Comparison of ENCODE assay signal across 13 mouse cellular contexts in genomic region chr17:34607997-34608396, GRCm38 (mm10). TPM values are rescaled to one million over a fixed set of nuclear protein-coding genes. Genes with fewer than 3 reads are reported as not detected.
DNase-seq lines count a peak whose midpoint lies in the region; ATAC-seq and TF ChIP-seq lines count a peak whose summit lies in the region.
"Had no signal": no experiment of that assay in that cellular context is flagged by ENCODE, and none has a peak within 500 bp of the region (broad histone marks: within the 10 kb centered on the region; RNA-seq: fewer than 3 reads in every experiment).

No protein-coding gene starts in this region.

- no peak overlapping the region for H3K4me2 ChIP-seq in heart, embryonic 12.5 days
- no peak overlapping the region for H3K4me2 ChIP-seq in lung, embryonic 14.5 days

- H3K4me3 ChIP-seq in heart, embryonic 12.5 days: no peak overlapping the region
- H3K4me3 ChIP-seq in lung, embryonic 14.5 days (ENCODE audit: low read depth, low read length): no peak overlapping the region
- no peak overlapping the region for H3K4me3 ChIP-seq in lung, adult 2 months (replicated peaks; ENCODE audit: extremely low read depth, low read depth, low read length)
- H3K4me3 ChIP-seq in embryonic facial prominence, embryonic 10.5 days: peak overlapping the region; percentile 96; the same call in 1 of the 2 replicates

- H3K9me3 ChIP-seq in heart, embryonic 12.5 days (replicated peaks): no peaks in the 10 kb centered on the region
- no peaks in the 10 kb centered on the region for H3K9me3 ChIP-seq in lung, embryonic 14.5 days (ENCODE audit: low read depth, low read length)
- no peaks in the 10 kb centered on the region for H3K9me3 ChIP-seq in embryonic facial prominence, embryonic 10.5 days

- peaks cover 38% of the 10 kb centered on the region for H3K36me3 ChIP-seq in heart, embryonic 12.5 days
- peaks cover 41% of the 10 kb centered on the region for H3K36me3 ChIP-seq in lung, embryonic 14.5 days (ENCODE audit: insufficient read depth)
- H3K36me3 ChIP-seq in embryonic facial prominence, embryonic 10.5 days (replicated peaks): peaks cover 47% of the 10 kb centered on the region

- 84% methylated on average over 7 of the region's 7 CpGs for WGBS in heart, embryonic 12.5 days
- WGBS in lung, embryonic 14.5 days: 87% methylated on average over 7 of the region's 7 CpGs
- WGBS in lung, adult 2 months: 71% methylated on average over 7 of the region's 7 CpGs
- WGBS in embryonic facial prominence, embryonic 10.5 days: 87% methylated on average over 7 of the region's 7 CpGs

- H3K9ac ChIP-seq in heart, embryonic 12.5 days: 0 out of 2 replicates have a peak overlapping the region, but pooled peaks have one; percentile 42
- peak overlapping the region; percentile 13; the same call in 1 of the 2 replicates for H3K9ac ChIP-seq in lung, embryonic 14.5 days

- no peak for ATAC-seq in heart, embryonic 12.5 days (ENCODE audit: insufficient number of reproducible peaks, low FRiP score)
- ATAC-seq in lung, embryonic 14.5 days (ENCODE audit: insufficient read depth): no peak
- no peak for ATAC-seq in inflammation-experienced regulatory T-cells, adult 6 months

- DNase-seq in heart, adult 11 months: no peak
- no peak for DNase-seq in lung, embryonic 14.5 days
- DNase-seq in lung, adult 2 months: no peak
- no peak for DNase-seq in embryonic facial prominence, embryonic 10.5 days (ENCODE audit: low spot score)
- peak; percentile 52 for DNase-seq in kidney, postnatal 14 days
- DNase-seq in layer of hippocampus, postnatal 36 days: no peak
- DNase-seq: adrenal gland, postnatal 36 days; gastrocnemius, postnatal 14 days; lung, postnatal 10 days; retina, postnatal 1 day; thymus, postnatal 25 days had no signal

- TF ChIP-seq CTCF in lung, embryonic 14.5 days (IDR thresholded peaks at IDR 0.05; ENCODE audit: low read depth): no peak
- TF ChIP-seq CTCF in lung, adult 2 months (IDR thresholded peaks at IDR 0.05; ENCODE audit: insufficient read depth, low read length): no peak

- no peak overlapping the region for H3K27ac ChIP-seq in heart, embryonic 12.5 days (ENCODE audit: poor library complexity, severe bottlenecking)
- no peak overlapping the region for H3K27ac ChIP-seq in lung, embryonic 14.5 days (ENCODE audit: low read depth)
- H3K27ac ChIP-seq in embryonic facial prominence, embryonic 10.5 days (replicated peaks): no peak overlapping the region

- peaks cover 38% of the 10 kb centered on the region for H3K4me1 ChIP-seq in heart, embryonic 12.5 days (replicated peaks)
- H3K4me1 ChIP-seq in lung, embryonic 14.5 days (ENCODE audit: insufficient read depth): peaks cover 8% of the 10 kb centered on the region; the same call in 1 of the 2 replicates
- H3K4me1 ChIP-seq in lung, adult 2 months (ENCODE audit: control insufficient read depth, insufficient read depth, low read length): peaks cover 10% of the 10 kb centered on the region
- H3K4me1 ChIP-seq in embryonic facial prominence, embryonic 10.5 days: peaks cover 40% of the 10 kb centered on the region

- H3K27me3 ChIP-seq in heart, embryonic 12.5 days (replicated peaks): no peaks in the 10 kb centered on the region
- no peaks in the 10 kb centered on the region for H3K27me3 ChIP-seq in lung, embryonic 14.5 days (ENCODE audit: insufficient read depth, low read length)
- no peaks in the 10 kb centered on the region for H3K27me3 ChIP-seq in embryonic facial prominence, embryonic 10.5 days (replicated peaks; ENCODE audit: low read depth, poor library complexity, severe bottlenecking)

- TF ChIP-seq POLR2A in lung, adult 2 months (IDR thresholded peaks at IDR 0.05; ENCODE audit: borderline replicate concordance, extremely low read depth, low read depth, low read length): no peak

RNA-seq across cellular contexts. Expression of gene Agpat1, which starts 3.9 kb away (rescaled TPM):
- 52.5 and 52.8 TPM in 2 replicates for polyA plus RNA-seq in heart, embryonic 12.5 days (2016; fragmentation: Nextera tagmentation; extraction: Ambion mirVana)
- 52.5 and 54.1 TPM in 2 replicates for polyA plus RNA-seq in lung, embryonic 14.5 days (2014; fragmentation: Nextera tagmentation; extraction: Ambion mirVana)
- polyA plus RNA-seq in lung, adult 2 months (2012; rRNA removed): 172 TPM in 2 replicates
- polyA plus RNA-seq in embryonic facial prominence, embryonic 10.5 days (2016; fragmentation: Nextera tagmentation; extraction: Ambion mirVana): 51.3 and 56.1 TPM in 2 replicates
- total RNA-seq in layer of hippocampus, postnatal 36 days (2021): 100 to 1,000 TPM; 159 to 169 TPM
- polyA plus RNA-seq in inflammation-experienced regulatory T-cells, adult 6 months (2017; shearing (Covaris generic)): 10 to 100 TPM; 14.5 to 20.8 (median 19.4) TPM

RNA-seq across cellular contexts. Expression of gene Rnf5, which starts 4.5 kb away (rescaled TPM):
- polyA plus RNA-seq in heart, embryonic 12.5 days (2016; fragmentation: Nextera tagmentation; extraction: Ambion mirVana): 123 and 126 TPM in 2 replicates
- polyA plus RNA-seq in lung, embryonic 14.5 days (2014; fragmentation: Nextera tagmentation; extraction: Ambion mirVana): 78.7 and 84.9 TPM in 2 replicates
- polyA plus RNA-seq in lung, adult 2 months (2012; rRNA removed): 52.0 and 83.7 TPM in 2 replicates
- 165 and 172 TPM in 2 replicates for polyA plus RNA-seq in embryonic facial prominence, embryonic 10.5 days (2016; fragmentation: Nextera tagmentation; extraction: Ambion mirVana)
- total RNA-seq in layer of hippocampus, postnatal 36 days (2021): 10 to 100 TPM; 79.4 to 87.3 TPM
- polyA plus RNA-seq in inflammation-experienced regulatory T-cells, adult 6 months (2017; shearing (Covaris generic)): 10 to 100 TPM; 41.2 to 71.2 (median 59.5) TPM

RNA-seq across cellular contexts. Expression of gene Egfl8, which starts 7.8 kb away (rescaled TPM):
- 0.30 and 0.57 TPM in 2 replicates for polyA plus RNA-seq in heart, embryonic 12.5 days (2016; fragmentation: Nextera tagmentation; extraction: Ambion mirVana)
- polyA plus RNA-seq in lung, embryonic 14.5 days (2014; fragmentation: Nextera tagmentation; extraction: Ambion mirVana): 1.5 and 2.1 TPM in 2 replicates
- 5.7 and 8.2 TPM in 2 replicates for polyA plus RNA-seq in lung, adult 2 months (2012; rRNA removed)
- polyA plus RNA-seq in embryonic facial prominence, embryonic 10.5 days (2016; fragmentation: Nextera tagmentation; extraction: Ambion mirVana): 4.0 and 4.2 TPM in 2 replicates
- 1 to 10 TPM; 1.8 to 2.0 TPM for total RNA-seq in layer of hippocampus, postnatal 36 days (2021)
- polyA plus RNA-seq in inflammation-experienced regulatory T-cells, adult 6 months (2017; shearing (Covaris generic)): 1 to 10 TPM; 1.1 to 2.1 (median 1.2) TPM

RNA-seq across cellular contexts. Expression of gene Ager, which starts 10.3 kb away (rescaled TPM):
- 3.8 TPM in 2 replicates for polyA plus RNA-seq in heart, embryonic 12.5 days (2016; fragmentation: Nextera tagmentation; extraction: Ambion mirVana)
- 64.7 and 74.6 TPM in 2 replicates for polyA plus RNA-seq in lung, embryonic 14.5 days (2014; fragmentation: Nextera tagmentation; extraction: Ambion mirVana)
- polyA plus RNA-seq in lung, adult 2 months (2012; rRNA removed): 1,792 and 1,921 TPM in 2 replicates
- polyA plus RNA-seq in embryonic facial prominence, embryonic 10.5 days (2016; fragmentation: Nextera tagmentation; extraction: Ambion mirVana): 2.6 and 3.6 TPM in 2 replicates
- total RNA-seq in layer of hippocampus, postnatal 36 days (2021): under 1 TPM; 0.60 to 0.94 TPM
- polyA plus RNA-seq in inflammation-experienced regulatory T-cells, adult 6 months (2017; shearing (Covaris generic)): 1 to 10 TPM in 2 of 3 experiments, under 1 TPM in 1; 0.58 to 3.7 (median 2.3) TPM

RNA-seq across cellular contexts. Expression of gene Pbx2, which starts 16.9 kb away (rescaled TPM):
- polyA plus RNA-seq in heart, embryonic 12.5 days (2016; fragmentation: Nextera tagmentation; extraction: Ambion mirVana): 13.0 and 13.2 TPM in 2 replicates
- 10.1 and 10.4 TPM in 2 replicates for polyA plus RNA-seq in lung, embryonic 14.5 days (2014; fragmentation: Nextera tagmentation; extraction: Ambion mirVana)
- polyA plus RNA-seq in lung, adult 2 months (2012; rRNA removed): 87.8 and 88.3 TPM in 2 replicates
- 18.2 and 19.5 TPM in 2 replicates for polyA plus RNA-seq in embryonic facial prominence, embryonic 10.5 days (2016; fragmentation: Nextera tagmentation; extraction: Ambion mirVana)
- 10 to 100 TPM; 63.0 to 63.9 TPM for total RNA-seq in layer of hippocampus, postnatal 36 days (2021)
- 10 to 100 TPM in 1 of 3 experiments, 1 to 10 TPM in 2; 4.1 to 11.8 (median 8.8) TPM for polyA plus RNA-seq in inflammation-experienced regulatory T-cells, adult 6 months (2017; shearing (Covaris generic))
